Mouse (Mus musculus) embryonic fibroblast, embryonic 13.5 days (primary cell): Measurements from ENCODE around the gene Stk10.

Experiments
- CTCF ChIP-seq: IDR thresholded peaks from 2 replicates; pipeline ENCODE4 v1.5.1; 2011; ENCODE audit warnings: mild to moderate bottlenecking, control low read depth, low read length, moderate library complexity, borderline replicate concordance; ENCODE audit not compliant: insufficient read depth
- POLR2A ChIP-seq: IDR thresholded peaks from 2 replicates; pipeline ENCODE4 v1.6.1; 2011; ENCODE audit warnings: low read depth, mild to moderate bottlenecking, control low read depth, low read length, moderate library complexity

DNA sequence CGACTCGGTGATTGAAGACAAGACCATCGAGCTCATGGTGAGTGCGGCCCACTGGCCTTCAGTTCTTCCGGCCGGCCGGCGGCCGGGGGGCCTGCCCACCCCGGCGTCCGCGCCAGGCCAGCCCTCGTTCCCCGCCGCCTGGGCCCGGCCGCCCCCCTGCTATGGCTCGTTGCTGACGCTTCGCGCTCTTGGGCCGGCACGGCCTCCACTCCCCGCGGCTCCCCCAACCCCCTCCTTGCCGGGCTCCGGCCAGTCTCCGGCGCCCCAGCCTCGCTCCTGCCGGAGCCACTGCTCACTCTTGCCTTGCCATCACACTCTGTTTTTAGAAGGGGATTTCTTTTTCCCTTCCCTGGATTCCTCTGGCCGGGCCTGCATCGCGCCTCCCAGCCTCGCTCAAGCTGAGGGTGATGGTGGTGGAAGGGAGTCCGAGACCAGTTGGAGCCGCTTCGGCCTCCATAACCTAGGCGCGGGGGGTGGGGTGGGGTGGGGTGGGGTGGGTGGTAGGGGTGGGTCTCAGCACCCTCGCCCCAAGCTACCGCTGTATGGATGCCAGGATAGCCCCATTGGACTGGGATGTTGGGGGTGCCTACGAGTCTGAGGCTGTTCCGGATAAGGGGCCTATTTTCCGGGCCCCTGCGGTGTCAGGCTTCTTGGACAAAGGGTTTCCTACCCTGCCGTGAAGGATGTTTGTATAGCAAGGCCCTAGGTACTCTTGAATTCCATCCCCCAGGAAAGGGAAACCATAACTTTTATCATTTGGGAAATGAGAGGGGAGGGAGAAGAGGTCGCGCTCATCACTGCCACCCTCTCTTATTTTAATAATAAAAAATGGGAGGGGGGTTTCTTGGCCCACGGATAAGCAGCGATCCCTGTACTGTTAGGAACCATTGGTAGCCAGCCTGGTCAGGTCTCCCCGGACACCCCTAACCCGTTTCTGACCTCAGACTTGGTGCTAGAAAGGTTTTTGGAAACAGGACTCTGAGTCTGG lies 110.1 kb downstream of the Stk10 start:
- no peak for TF ChIP-seq POLR2A
- no peak for TF ChIP-seq CTCF
